Mouse (Mus musculus) heart, embryonic 13.5 days (tissue): ENCODE results near the gene Pla2g12b. TPM values are rescaled to one million over a fixed set of nuclear protein-coding genes. Genes with fewer than 3 reads are reported as not detected.

Experiments
- ATAC-seq: fragments of 200-750 bp; cut with Nextera tagmentation; 2 replicates; pipeline ENCODE4 v1.8.0; 2017; ENCODE audit warnings: moderate TSS enrichment; ENCODE audit not compliant: insufficient number of reproducible peaks, low FRiP score, low TSS enrichment; ENCODE audit errors: extremely low read depth
- H3K27ac ChIP-seq: fragments of 300-500 bp; sonication (generic); replicated peaks from 2 replicates; pipeline ENCODE4 v1.5.1; 2015; ENCODE audit warnings: moderate library complexity, mild to moderate bottlenecking, inconsistent platforms
- H3K27me3 ChIP-seq: fragments of 300-500 bp; sonication (generic); replicated peaks from 2 replicates; pipeline ENCODE4 v1.6.1; 2015; ENCODE audit warnings: mild to moderate bottlenecking, inconsistent platforms
- H3K36me3 ChIP-seq: fragments of 300-500 bp; sonication (generic); 2 replicates; pipeline ENCODE4 v1.6.1; 2015; ENCODE audit warnings: mild to moderate bottlenecking, inconsistent platforms
- H3K4me1 ChIP-seq: fragments of 300-500 bp; sonication (generic); 2 replicates; pipeline ENCODE4 v1.6.1; 2015; ENCODE audit warnings: inconsistent platforms
- H3K4me2 ChIP-seq: fragments of 300-500 bp; sonication (generic); 2 replicates; pipeline ENCODE4 v1.6.1; 2015; ENCODE audit warnings: inconsistent platforms, mild to moderate bottlenecking, moderate library complexity
- H3K4me3 ChIP-seq: fragments of 300-500 bp; sonication (generic); 2 replicates; pipeline ENCODE4 v1.5.1; 2015; ENCODE audit warnings: moderate library complexity, mild to moderate bottlenecking, inconsistent platforms
- H3K9ac ChIP-seq: fragments of 300-500 bp; sonication (generic); 2 replicates; pipeline ENCODE4 v1.6.1; 2015; ENCODE audit warnings: inconsistent platforms, mild to moderate bottlenecking, moderate library complexity
- H3K9me3 ChIP-seq: fragments of 300-500 bp; sonication (generic); 2 replicates; pipeline ENCODE4 v1.6.1; 2016; ENCODE audit warnings: inconsistent platforms
- WGBS: fragments of 180-500 bp; shearing (Covaris S2); methylation state at CpG from one replicate; pipeline ENCODE4 v1.1.7; 2015; ENCODE audit warnings: mixed read lengths; 5-methylcytosine and 5-hydroxymethylcytosine counted together
- polyA plus RNA-seq: library from polyadenylated mRNA; unstranded; fragments of >200 nt; fragmentation: Nextera tagmentation; extraction: Ambion mirVana; gene quantifications from 2 replicates; pipeline ENCODE4 v1.2.1, GENCODE M21; 2015

Gene Pla2g12b
- polyA plus RNA-seq, 1 experiment from 2014 or later = 1.1 TPM

DNA sequence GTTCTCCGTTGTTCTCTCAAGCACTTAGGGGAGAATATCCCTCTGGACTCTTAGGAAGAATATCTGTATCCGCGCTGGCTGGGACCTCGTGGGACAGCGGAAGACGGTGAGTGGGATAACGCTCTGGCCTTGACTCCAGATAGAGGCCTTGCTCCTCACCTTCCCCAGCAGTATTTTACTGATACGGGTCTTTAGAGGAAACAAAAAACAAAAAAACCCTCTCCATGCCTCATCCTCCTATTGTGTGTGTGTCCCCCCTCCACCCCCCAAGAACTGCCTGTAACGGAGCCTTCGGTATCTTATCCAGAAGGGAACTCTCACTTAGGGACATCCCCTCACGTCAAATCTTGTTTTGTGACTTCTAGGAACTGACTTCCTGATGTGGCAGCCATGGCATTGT, 38.3 kb downstream of the Pla2g12b start, which contains the start of gene Oit3:
Oit3 (minus strand) TSS at position 44 of the 400 bp plus-strand sequence.
- Histone ChIP-seq H3K9ac (no peak within 1 kb of the TSS), H3K27me3 (no peaks in the 10 kb centered on the region), H3K36me3 (no peaks in the 10 kb centered on the region), H3K9me3 (no peaks in the 10 kb centered on the region), H3K27ac (0 out of 2 replicates have a peak within 1 kb of the TSS, but pooled peaks have one; percentile 53), H3K4me2 (no peak within 1 kb of the TSS), H3K4me1 (peaks cover 60% of the 10 kb centered on the region), H3K4me3 (no peak within 1 kb of the TSS)
- 52% methylated on average over 11 of the region's 11 CpGs for WGBS
- ATAC-seq = no peak

DNA sequence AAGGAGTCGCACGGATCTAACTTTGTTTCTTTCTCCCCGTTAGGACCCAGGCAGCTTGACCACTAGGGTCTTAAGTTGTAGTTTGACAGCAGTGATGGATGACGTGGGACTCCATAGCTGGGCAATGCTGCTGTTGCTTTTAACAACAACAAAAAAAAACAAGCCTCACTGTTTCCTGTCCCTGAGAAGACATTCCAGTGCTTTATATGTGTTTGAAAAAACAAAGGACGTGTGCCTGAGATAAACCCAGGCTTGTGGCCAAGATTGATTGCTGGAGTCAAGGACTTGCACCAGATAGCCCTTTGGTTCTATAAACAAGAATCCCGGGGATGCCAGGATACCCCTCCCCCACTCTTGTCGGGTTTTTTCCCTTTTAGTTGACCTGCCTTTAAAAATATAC, 39.8 kb downstream of the Pla2g12b start:
- WGBS = 3% methylated on average over 7 of the region's 7 CpGs
- Histone ChIP-seq H3K27me3 (no peaks in the 10 kb centered on the region), H3K9ac (no peak overlapping the region), H3K4me1 (peaks cover 70% of the 10 kb centered on the region), H3K27ac (0 out of 2 replicates have a peak overlapping the region, but pooled peaks have one; percentile 16), H3K36me3 (no peaks in the 10 kb centered on the region), H3K9me3 (no peaks in the 10 kb centered on the region), H3K4me3 (no peak overlapping the region), H3K4me2 (peak overlapping the region; percentile 14)
- no peak for ATAC-seq

DNA sequence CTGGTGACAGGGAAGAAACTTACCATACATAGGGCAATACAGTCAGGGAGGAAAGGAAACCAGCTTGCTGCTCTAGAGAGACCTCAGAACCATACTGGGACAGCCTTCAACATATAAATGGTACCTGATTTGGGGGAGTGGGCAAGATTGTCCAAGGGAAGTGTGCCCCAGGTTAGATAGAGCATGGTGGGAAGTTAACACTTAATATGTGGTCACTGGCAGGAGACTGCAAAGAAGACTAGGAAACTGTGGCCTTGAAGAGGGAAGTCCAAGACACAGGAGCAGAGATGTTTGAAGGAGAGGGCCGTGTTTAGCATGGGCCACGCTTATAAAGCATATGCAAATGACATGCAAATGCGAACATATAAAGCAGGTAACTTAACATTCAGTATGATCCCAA, 40.6 kb downstream of the Pla2g12b start:
- peaks cover 68% of the 10 kb centered on the region for H3K4me1 ChIP-seq
- WGBS = 71% methylated on average over 3 of the region's 3 CpGs
- H3K27ac ChIP-seq = no peak overlapping the region

DNA sequence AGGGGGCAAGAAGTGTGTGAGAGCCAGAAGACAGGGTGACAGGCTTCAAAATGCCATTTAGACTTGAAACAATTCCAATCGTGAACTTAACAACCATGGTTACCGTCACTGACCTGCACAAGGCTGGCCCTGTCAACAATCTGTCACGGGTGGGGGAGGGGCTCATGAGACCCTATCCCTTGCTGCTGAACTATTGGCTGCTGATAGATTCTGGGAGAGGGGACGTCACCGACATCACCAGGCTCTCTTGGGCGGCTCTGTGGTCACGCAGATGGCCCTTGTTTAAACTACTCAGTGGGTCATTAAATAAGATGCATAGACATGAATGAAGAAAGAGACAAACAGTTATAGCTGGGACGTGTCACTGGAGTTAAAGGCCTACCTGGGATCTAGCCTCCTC, 41.2 kb downstream of the Pla2g12b start:
- H3K4me2 ChIP-seq = no peak overlapping the region
- H3K9ac ChIP-seq = no peak overlapping the region
- H3K27ac ChIP-seq = no peak overlapping the region
- H3K27me3 ChIP-seq = no peaks in the 10 kb centered on the region
- peaks cover 6% of the 10 kb centered on the region for H3K36me3 ChIP-seq
- no peaks in the 10 kb centered on the region for H3K9me3 ChIP-seq
- 33% methylated on average over 8 of the region's 8 CpGs for WGBS
- ATAC-seq = no peak
- no peak overlapping the region for H3K4me3 ChIP-seq
- peaks cover 63% of the 10 kb centered on the region for H3K4me1 ChIP-seq

More for the DNA sequence above, 40.6 kb downstream of the Pla2g12b start:
- H3K9me3 ChIP-seq = no peaks in the 10 kb centered on the region
- ATAC-seq = no peak
- peaks cover 6% of the 10 kb centered on the region for H3K36me3 ChIP-seq
- no peak overlapping the region for H3K4me2 ChIP-seq
- no peak overlapping the region for H3K4me3 ChIP-seq
- H3K9ac ChIP-seq = no peak overlapping the region
- H3K27me3 ChIP-seq = no peaks in the 10 kb centered on the region

DNA sequence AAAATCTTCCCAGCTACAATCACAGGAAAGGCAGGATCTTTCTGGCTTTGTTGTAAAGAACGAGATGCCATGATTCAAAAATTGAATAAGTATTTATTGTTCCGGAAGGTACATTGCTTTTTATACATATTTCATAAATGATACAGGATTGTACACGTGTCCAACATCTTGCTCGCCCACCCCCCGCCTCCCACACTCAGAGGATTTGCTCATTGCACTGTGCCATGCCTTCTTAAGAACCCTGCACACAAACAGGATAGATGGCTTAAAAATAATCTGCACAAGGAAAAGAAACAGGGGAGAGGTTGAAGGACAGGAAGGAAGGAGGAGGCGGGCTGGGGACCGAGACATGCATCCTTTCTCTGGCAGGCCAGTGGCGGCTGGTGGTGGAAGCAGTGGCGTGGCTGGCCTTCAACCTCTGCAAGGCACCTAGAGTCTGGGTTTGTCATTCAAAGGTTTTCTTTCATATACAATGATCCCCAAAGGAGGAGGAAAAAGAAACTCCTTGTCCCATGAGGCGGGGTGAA, 43.5 kb downstream of the Pla2g12b start:
- Histone ChIP-seq H3K9ac (no peak overlapping the region), H3K4me1 (peaks cover 47% of the 10 kb centered on the region), H3K9me3 (no peaks in the 10 kb centered on the region), H3K27me3 (no peaks in the 10 kb centered on the region), H3K27ac (peak overlapping the region; percentile 63; the same call in 1 of the 2 replicates), H3K4me2 (no peak overlapping the region), H3K36me3 (peaks cover 14% of the 10 kb centered on the region), H3K4me3 (no peak overlapping the region)
- no peak for ATAC-seq
- WGBS = 70% methylated on average over 10 of the region's 10 CpGs

DNA sequence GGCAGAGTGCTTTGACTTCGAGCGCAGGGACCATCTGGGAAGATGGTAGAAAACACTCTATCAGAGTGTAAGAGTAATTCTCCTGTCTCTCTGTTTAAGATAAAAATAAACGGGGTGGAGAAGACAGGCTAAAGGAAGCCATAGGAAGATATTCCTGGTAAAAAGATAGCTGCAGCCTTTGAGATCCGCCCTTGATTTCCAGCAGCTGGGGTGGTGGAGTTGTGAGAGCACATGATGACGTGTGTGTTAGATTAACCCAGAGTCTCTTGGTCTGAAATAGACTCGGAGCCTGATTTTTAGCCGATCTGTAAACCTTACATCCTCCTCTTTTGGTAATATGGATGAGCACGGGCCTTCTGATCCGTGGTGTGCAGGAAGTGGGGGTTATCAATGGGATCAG, 44.1 kb downstream of the Pla2g12b start:
- H3K36me3 ChIP-seq = peaks cover 14% of the 10 kb centered on the region
- no peak overlapping the region for H3K9ac ChIP-seq
- 28% methylated on average over 9 of the region's 9 CpGs for WGBS
- peaks cover 46% of the 10 kb centered on the region for H3K4me1 ChIP-seq
- no peaks in the 10 kb centered on the region for H3K27me3 ChIP-seq
- no peak overlapping the region for H3K4me3 ChIP-seq
- no peaks in the 10 kb centered on the region for H3K9me3 ChIP-seq
- no peak overlapping the region for H3K4me2 ChIP-seq
- no peak for ATAC-seq
- H3K27ac ChIP-seq = peak overlapping the region; percentile 63; the same call in 1 of the 2 replicates

DNA sequence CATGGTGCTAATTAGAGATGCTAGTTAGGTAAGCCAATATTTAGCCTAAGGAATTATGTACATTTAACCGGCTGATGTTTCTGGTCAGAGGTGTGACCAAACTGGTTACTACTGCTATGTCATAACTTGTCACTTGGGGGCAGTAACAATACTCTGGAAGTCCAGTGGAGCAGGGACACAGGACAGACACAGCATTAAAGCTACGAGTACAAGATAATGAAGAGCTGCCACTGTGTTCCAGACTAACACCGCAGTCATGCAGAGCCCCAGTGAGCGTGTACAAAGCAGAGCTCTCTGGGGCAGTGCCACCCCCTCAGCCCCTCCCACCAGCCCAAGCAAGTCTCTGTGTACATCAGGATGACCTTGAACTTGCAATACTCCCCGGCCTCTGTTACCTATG, 48.4 kb downstream of the Pla2g12b start:
- 37% methylated on average over 5 of the region's 5 CpGs for WGBS
- Histone ChIP-seq H3K9me3 (no peaks in the 10 kb centered on the region), H3K4me3 (no peak overlapping the region), H3K27ac (no peak overlapping the region; the same call in 1 of the 2 replicates), H3K36me3 (peaks cover 39% of the 10 kb centered on the region), H3K27me3 (no peaks in the 10 kb centered on the region), H3K4me1 (peaks cover 14% of the 10 kb centered on the region), H3K9ac (no peak overlapping the region), H3K4me2 (no peak overlapping the region)
- ATAC-seq = no peak

DNA sequence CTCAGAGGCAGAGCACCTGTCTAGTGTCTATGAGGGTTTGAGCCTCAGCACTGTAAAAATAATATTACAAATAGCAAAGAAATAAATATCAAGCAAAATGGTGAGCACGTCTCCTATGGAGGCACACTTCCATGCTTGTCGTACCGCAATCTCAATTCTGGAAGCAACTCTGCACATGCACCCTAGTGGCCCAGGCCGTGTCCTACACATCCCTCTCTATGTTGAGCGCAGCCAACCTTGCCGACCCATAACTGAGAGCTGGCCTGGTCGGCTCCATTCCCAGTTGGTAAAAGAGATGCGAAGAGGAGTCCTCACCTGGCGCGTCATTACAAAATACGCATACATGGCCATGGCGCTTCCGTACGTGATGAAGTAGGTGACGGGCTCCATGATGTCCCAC, 51.2 kb downstream of the Pla2g12b start:
- Histone ChIP-seq H3K9me3 (no peaks in the 10 kb centered on the region), H3K4me3 (no peak overlapping the region), H3K4me2 (no peak overlapping the region), H3K36me3 (peaks cover 36% of the 10 kb centered on the region), H3K27me3 (no peaks in the 10 kb centered on the region), H3K9ac (no peak overlapping the region), H3K27ac (no peak overlapping the region), H3K4me1 (0 out of 2 replicates have a peak, but pooled peaks cover 5% of the 10 kb centered on the region)
- ATAC-seq = no peak
- WGBS = 90% methylated on average over 15 of the region's 15 CpGs

DNA sequence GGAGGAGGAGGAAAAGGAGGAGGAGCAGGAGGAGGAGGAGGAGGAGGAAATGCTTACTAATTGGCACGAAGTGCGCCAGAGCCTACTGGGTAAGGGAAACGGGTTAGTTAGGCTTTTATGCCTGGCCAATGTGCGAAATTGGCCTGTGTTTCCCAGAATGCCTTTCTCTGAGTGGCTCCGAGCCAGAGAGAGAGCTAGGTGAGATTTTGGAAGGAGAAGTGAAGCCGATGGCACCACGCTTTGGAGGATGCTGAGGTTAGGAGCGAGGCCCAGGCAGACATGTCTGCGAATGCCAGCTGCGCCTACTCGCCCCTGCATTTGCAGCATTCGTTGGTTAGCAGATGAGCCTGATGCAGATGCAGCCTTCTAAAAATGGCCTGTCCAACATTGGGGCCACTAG, 56.3 kb downstream of the Pla2g12b start:
- Histone ChIP-seq H3K9me3 (no peaks in the 10 kb centered on the region), H3K27ac (no peak overlapping the region), H3K9ac (no peak overlapping the region), H3K36me3 (peaks cover 24% of the 10 kb centered on the region), H3K4me1 (peaks cover 6% of the 10 kb centered on the region; the same call in 1 of the 2 replicates), H3K4me3 (no peak overlapping the region), H3K27me3 (no peaks in the 10 kb centered on the region), H3K4me2 (no peak overlapping the region)
- 89% methylated on average over 12 of the region's 12 CpGs for WGBS
- ATAC-seq = no peak

DNA sequence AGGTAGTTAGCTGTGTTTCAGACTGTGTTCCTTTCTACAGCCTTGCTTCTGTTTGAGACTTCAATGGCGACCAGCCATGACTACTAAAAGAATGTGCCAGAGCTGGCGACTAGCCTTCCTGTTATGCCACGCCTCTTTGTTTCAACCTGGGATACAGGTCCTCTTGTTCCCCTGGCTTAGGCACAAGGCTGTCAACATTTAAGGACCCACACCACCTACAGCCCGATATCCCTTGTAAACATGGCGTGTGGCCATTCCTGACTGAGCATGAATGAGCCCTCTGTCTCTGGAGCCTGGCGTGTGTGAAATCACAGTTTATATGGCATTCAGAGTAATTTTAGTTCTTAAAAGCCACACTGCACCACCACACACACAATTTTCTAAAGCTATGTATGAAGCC, 58.8 kb downstream of the Pla2g12b start:
- no peak for ATAC-seq
- WGBS = 81% methylated on average over 6 of the region's 6 CpGs
- no peak overlapping the region for H3K27ac ChIP-seq
- H3K4me1 ChIP-seq = peaks cover 14% of the 10 kb centered on the region
- no peak overlapping the region for H3K4me3 ChIP-seq
- no peak overlapping the region for H3K4me2 ChIP-seq
- peaks cover 20% of the 10 kb centered on the region; the same call in 1 of the 2 replicates for H3K36me3 ChIP-seq
- H3K9me3 ChIP-seq = no peaks in the 10 kb centered on the region
- H3K9ac ChIP-seq = no peak overlapping the region
- no peaks in the 10 kb centered on the region for H3K27me3 ChIP-seq

DNA sequence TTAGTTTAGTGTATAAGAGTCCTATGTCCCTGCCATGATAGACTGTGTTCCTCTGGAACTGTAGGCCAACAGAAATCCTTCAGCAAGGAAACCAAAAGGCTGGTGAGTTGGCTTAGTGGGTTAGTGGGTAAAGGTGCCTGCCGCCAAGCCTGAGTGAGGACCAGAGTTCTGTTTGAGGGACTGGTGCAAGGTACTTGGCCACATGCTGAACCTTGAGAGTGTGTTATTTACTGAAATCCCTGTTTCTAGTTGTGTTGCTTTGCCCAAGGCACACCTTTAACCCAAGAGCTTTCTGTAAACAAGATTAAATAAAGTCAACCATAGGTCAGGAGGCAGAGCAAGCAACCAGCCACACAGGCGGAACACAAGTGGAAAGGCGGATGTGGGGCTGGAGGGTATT, 62.1 kb downstream of the Pla2g12b start:
- H3K27me3 ChIP-seq = no peaks in the 10 kb centered on the region
- no peak for ATAC-seq
- 85% methylated on average over 3 of the region's 3 CpGs for WGBS
- no peaks in the 10 kb centered on the region for H3K9me3 ChIP-seq
- peaks cover 35% of the 10 kb centered on the region for H3K4me1 ChIP-seq
- no peak overlapping the region for H3K4me3 ChIP-seq
- H3K9ac ChIP-seq = no peak overlapping the region
- H3K27ac ChIP-seq = no peak overlapping the region
- H3K36me3 ChIP-seq = peaks cover 21% of the 10 kb centered on the region; the same call in 1 of the 2 replicates
- no peak overlapping the region for H3K4me2 ChIP-seq

DNA sequence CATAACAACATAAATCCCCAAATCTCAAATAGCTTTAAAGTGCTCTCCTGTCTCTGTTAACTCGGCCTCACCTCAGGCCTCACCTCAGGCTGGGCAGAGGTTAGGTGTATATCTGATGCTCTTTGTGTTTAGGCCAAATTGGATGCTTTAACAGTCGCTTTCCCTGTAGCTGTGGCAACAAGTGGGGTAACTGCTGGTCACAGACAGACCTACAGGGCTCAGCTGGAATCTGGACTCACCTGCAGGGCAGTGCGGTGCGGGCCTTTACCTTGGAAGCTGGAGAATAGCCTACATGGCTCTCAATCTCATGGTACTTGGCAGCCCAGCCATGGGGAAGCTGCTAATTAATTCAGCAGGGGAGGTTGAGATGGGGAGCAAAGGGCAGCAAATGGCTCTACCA, 63.2 kb downstream of the Pla2g12b start:
- H3K4me2 ChIP-seq = no peak overlapping the region
- H3K27ac ChIP-seq = no peak overlapping the region
- peaks cover 42% of the 10 kb centered on the region for H3K4me1 ChIP-seq
- H3K9me3 ChIP-seq = no peaks in the 10 kb centered on the region
- no peak overlapping the region for H3K9ac ChIP-seq
- peaks cover 21% of the 10 kb centered on the region; the same call in 1 of the 2 replicates for H3K36me3 ChIP-seq
- H3K4me3 ChIP-seq = no peak overlapping the region
- 84% methylated on average over 4 of the region's 4 CpGs for WGBS
- H3K27me3 ChIP-seq = no peaks in the 10 kb centered on the region
- ATAC-seq = no peak
